Mouse (Mus musculus): ENCODE results near the gene Ahctf1. TPM values are rescaled to one million over a fixed set of nuclear protein-coding genes. Genes with fewer than 3 reads are reported as not detected.
"Not testable (repeated sequence)": the region's sequence is repeated elsewhere in the genome, so short reads cannot be mapped to it uniquely, and the experiment has no call there.

The Ahctf1 gene
- polyA plus RNA-seq, 1 experiment, result 131 TPM

GRCm38 (mm10) chr1:179722811-179723469, 80.5 kb downstream of the Ahctf1 start:
- Histone ChIP-seq H3K9me3 (replicated peaks; ENCODE audit: control insufficient read depth, insufficient read depth, low read length, poor library complexity, severe bottlenecking) (no peaks in the 10 kb centered on the region; the same call in 1 of the 2 replicates), H3K4me1 (ENCODE audit: control insufficient read depth, insufficient read depth, low read length) (no peaks in the 10 kb centered on the region), H3K27me3 (ENCODE audit: control insufficient read depth, insufficient read depth, low read length, poor library complexity, severe bottlenecking) (no peaks in the 10 kb centered on the region), H3K36me3 (ENCODE audit: control insufficient read depth, insufficient read depth, low read length, poor library complexity, severe bottlenecking) (no peaks in the 10 kb centered on the region), H3K4me3 (ENCODE audit: low read depth, low read length) (no peak overlapping the region), H3K9ac (ENCODE audit: low read depth, poor library complexity, severe bottlenecking) (no peak overlapping the region), H3K27ac (ENCODE audit: insufficient read depth, low read length) (no peak overlapping the region)
- no peak for TF ChIP-seq POLR2A (IDR thresholded peaks at IDR 0.05; ENCODE audit: insufficient read depth, low read length)
- TF ChIP-seq CTCF (IDR thresholded peaks at IDR 0.05; ENCODE audit: low read depth, low read length), result no peak
- no peak for TF ChIP-seq EP300 (IDR thresholded peaks at IDR 0.05; ENCODE audit: insufficient read depth, low read depth, low read length)

GRCm38 (mm10) chr1:179715786-179716185, 87.7 kb downstream of the Ahctf1 start:
- H3K4me1 ChIP-seq (ENCODE audit: control insufficient read depth, insufficient read depth, low read length), result no peaks in the 10 kb centered on the region
- peaks cover 8% of the 10 kb centered on the region for H3K9me3 ChIP-seq (replicated peaks; ENCODE audit: control insufficient read depth, insufficient read depth, low read length, poor library complexity, severe bottlenecking)
- TF ChIP-seq CTCF (IDR thresholded peaks at IDR 0.05; ENCODE audit: low read depth, low read length), result no peak
- TF ChIP-seq POLR2A (IDR thresholded peaks at IDR 0.05; ENCODE audit: insufficient read depth, low read length), result no peak
- TF ChIP-seq EP300 (IDR thresholded peaks at IDR 0.05; ENCODE audit: insufficient read depth, low read depth, low read length), result no peak
- no peaks in the 10 kb centered on the region for H3K36me3 ChIP-seq (ENCODE audit: control insufficient read depth, insufficient read depth, low read length, poor library complexity, severe bottlenecking)
- H3K27me3 ChIP-seq (ENCODE audit: control insufficient read depth, insufficient read depth, low read length, poor library complexity, severe bottlenecking), result no peaks in the 10 kb centered on the region
- no peak overlapping the region for H3K9ac ChIP-seq (ENCODE audit: low read depth, poor library complexity, severe bottlenecking)
- H3K4me3 ChIP-seq (ENCODE audit: low read depth, low read length), result no peak overlapping the region
- no peak overlapping the region for H3K27ac ChIP-seq (ENCODE audit: insufficient read depth, low read length)

GRCm38 (mm10) chr1:179715289-179715688, 88.2 kb downstream of the Ahctf1 start:
- not testable (repeated sequence) for H3K36me3 ChIP-seq (ENCODE audit: control insufficient read depth, insufficient read depth, low read length, poor library complexity, severe bottlenecking); H3K4me1 ChIP-seq (ENCODE audit: control insufficient read depth, insufficient read depth, low read length); H3K9me3 ChIP-seq (replicated peaks; ENCODE audit: control insufficient read depth, insufficient read depth, low read length, poor library complexity, severe bottlenecking); H3K27ac ChIP-seq (ENCODE audit: insufficient read depth, low read length); H3K27me3 ChIP-seq (ENCODE audit: control insufficient read depth, insufficient read depth, low read length, poor library complexity, severe bottlenecking); H3K4me3 ChIP-seq (ENCODE audit: low read depth, low read length); H3K9ac ChIP-seq (ENCODE audit: low read depth, poor library complexity, severe bottlenecking)

GRCm38 (mm10) chr1:179713367-179713766, 90.1 kb downstream of the Ahctf1 start:
- H3K27me3 ChIP-seq (ENCODE audit: control insufficient read depth, insufficient read depth, low read length, poor library complexity, severe bottlenecking), result no peaks in the 10 kb centered on the region
- H3K9ac ChIP-seq (ENCODE audit: low read depth, poor library complexity, severe bottlenecking), result no peak overlapping the region
- H3K27ac ChIP-seq (ENCODE audit: insufficient read depth, low read length), result no peak overlapping the region
- no peak overlapping the region for H3K4me3 ChIP-seq (ENCODE audit: low read depth, low read length)
- H3K36me3 ChIP-seq (ENCODE audit: control insufficient read depth, insufficient read depth, low read length, poor library complexity, severe bottlenecking), result no peaks in the 10 kb centered on the region
- no peak for TF ChIP-seq EP300 (IDR thresholded peaks at IDR 0.05; ENCODE audit: insufficient read depth, low read depth, low read length)
- no peak for TF ChIP-seq POLR2A (IDR thresholded peaks at IDR 0.05; ENCODE audit: insufficient read depth, low read length)
- no peak for TF ChIP-seq CTCF (IDR thresholded peaks at IDR 0.05; ENCODE audit: low read depth, low read length)
- peaks cover 8% of the 10 kb centered on the region for H3K9me3 ChIP-seq (replicated peaks; ENCODE audit: control insufficient read depth, insufficient read depth, low read length, poor library complexity, severe bottlenecking)
- no peaks in the 10 kb centered on the region for H3K4me1 ChIP-seq (ENCODE audit: control insufficient read depth, insufficient read depth, low read length)

GRCm38 (mm10) chr1:179712658-179713057, 90.8 kb downstream of the Ahctf1 start:
- H3K27me3 ChIP-seq (ENCODE audit: control insufficient read depth, insufficient read depth, low read length, poor library complexity, severe bottlenecking), result no peaks in the 10 kb centered on the region
- H3K9ac ChIP-seq (ENCODE audit: low read depth, poor library complexity, severe bottlenecking), result no peak overlapping the region
- peaks cover 6% of the 10 kb centered on the region for H3K9me3 ChIP-seq (replicated peaks; ENCODE audit: control insufficient read depth, insufficient read depth, low read length, poor library complexity, severe bottlenecking)
- no peaks in the 10 kb centered on the region for H3K36me3 ChIP-seq (ENCODE audit: control insufficient read depth, insufficient read depth, low read length, poor library complexity, severe bottlenecking)
- no peak overlapping the region for H3K27ac ChIP-seq (ENCODE audit: insufficient read depth, low read length)
- H3K4me3 ChIP-seq (ENCODE audit: low read depth, low read length), result no peak overlapping the region
- H3K4me1 ChIP-seq (ENCODE audit: control insufficient read depth, insufficient read depth, low read length), result no peaks in the 10 kb centered on the region
- TF ChIP-seq EP300 (IDR thresholded peaks at IDR 0.05; ENCODE audit: insufficient read depth, low read depth, low read length) (no peak), CTCF (IDR thresholded peaks at IDR 0.05; ENCODE audit: low read depth, low read length) (no peak), POLR2A (IDR thresholded peaks at IDR 0.05; ENCODE audit: insufficient read depth, low read length) (no peak)

GRCm38 (mm10) chr1:179710739-179711138, 92.7 kb downstream of the Ahctf1 start:
- TF ChIP-seq EP300 (IDR thresholded peaks at IDR 0.05; ENCODE audit: insufficient read depth, low read depth, low read length) (no peak), POLR2A (IDR thresholded peaks at IDR 0.05; ENCODE audit: insufficient read depth, low read length) (no peak), CTCF (IDR thresholded peaks at IDR 0.05; ENCODE audit: low read depth, low read length) (no peak)
- Histone ChIP-seq H3K4me1 (ENCODE audit: control insufficient read depth, insufficient read depth, low read length) (no peaks in the 10 kb centered on the region), H3K9me3 (replicated peaks; ENCODE audit: control insufficient read depth, insufficient read depth, low read length, poor library complexity, severe bottlenecking) (no peaks in the 10 kb centered on the region)

More at GRCm38 (mm10) chr1:179710739-179711138, 92.7 kb downstream of the Ahctf1 start:
- no peak overlapping the region for H3K27ac ChIP-seq (ENCODE audit: insufficient read depth, low read length)
- no peak overlapping the region for H3K9ac ChIP-seq (ENCODE audit: low read depth, poor library complexity, severe bottlenecking)
- H3K4me3 ChIP-seq (ENCODE audit: low read depth, low read length), result no peak overlapping the region
- no peaks in the 10 kb centered on the region for H3K36me3 ChIP-seq (ENCODE audit: control insufficient read depth, insufficient read depth, low read length, poor library complexity, severe bottlenecking)
- H3K27me3 ChIP-seq (ENCODE audit: control insufficient read depth, insufficient read depth, low read length, poor library complexity, severe bottlenecking), result no peaks in the 10 kb centered on the region

Measured in ES-Bruce4 (cell line).